Mouse (Mus musculus) colon, adult 2 months (tissue): Measurements from ENCODE around the gene Fahd1. TPM values are rescaled to one million over a fixed set of nuclear protein-coding genes. Genes with fewer than 3 reads are reported as not detected.

Source experiments
- polyA plus RNA-seq: library from polyadenylated mRNA; depleted of rRNA; stranded (reverse); fragments of >200 nt; gene quantifications from 2 replicates; pipeline ENCODE4 v1.2.3, GENCODE M21; 2012; rRNA removed

The Fahd1 gene
- polyA plus RNA-seq = 34.9 and 43.1 TPM in 2 replicates

DNA sequence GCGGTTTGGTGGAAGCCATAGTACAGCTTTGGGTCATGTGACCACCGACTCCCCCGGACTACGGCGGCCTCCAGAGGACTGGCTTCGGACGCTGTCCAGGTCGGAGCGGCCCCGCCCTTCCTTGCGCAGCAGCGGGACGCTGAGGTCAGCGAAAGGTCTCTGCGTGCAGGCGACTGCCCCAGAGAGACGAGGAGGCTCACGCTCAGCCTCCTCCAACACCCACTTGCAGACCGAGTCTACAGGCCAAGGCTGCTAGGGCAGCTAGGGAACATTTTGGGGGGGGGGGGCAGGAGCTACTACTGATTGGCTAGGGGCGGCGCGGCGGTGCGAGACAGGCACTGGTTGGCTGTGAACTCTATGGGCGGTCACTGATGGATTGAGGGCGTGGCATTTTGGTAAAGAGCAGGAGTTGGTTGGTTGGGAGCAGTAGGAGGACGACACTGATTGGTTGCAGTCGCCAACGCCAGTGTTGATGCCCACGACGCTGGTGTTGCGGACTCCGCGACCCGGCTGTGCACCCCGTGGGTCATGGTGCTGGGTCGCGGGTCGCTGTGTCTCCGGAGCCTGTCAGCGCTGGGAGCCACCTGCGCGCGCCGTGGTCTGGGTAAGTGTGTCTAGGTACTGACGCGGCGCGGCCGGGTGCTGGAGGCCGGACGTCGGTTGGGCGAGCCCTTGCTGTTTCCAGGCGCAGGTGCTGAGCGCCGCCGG, at the start of gene Fahd1:
Gene Fahd1, minus strand, starts transcription at position 300 of the 708 bp plus-strand sequence.

DNA sequence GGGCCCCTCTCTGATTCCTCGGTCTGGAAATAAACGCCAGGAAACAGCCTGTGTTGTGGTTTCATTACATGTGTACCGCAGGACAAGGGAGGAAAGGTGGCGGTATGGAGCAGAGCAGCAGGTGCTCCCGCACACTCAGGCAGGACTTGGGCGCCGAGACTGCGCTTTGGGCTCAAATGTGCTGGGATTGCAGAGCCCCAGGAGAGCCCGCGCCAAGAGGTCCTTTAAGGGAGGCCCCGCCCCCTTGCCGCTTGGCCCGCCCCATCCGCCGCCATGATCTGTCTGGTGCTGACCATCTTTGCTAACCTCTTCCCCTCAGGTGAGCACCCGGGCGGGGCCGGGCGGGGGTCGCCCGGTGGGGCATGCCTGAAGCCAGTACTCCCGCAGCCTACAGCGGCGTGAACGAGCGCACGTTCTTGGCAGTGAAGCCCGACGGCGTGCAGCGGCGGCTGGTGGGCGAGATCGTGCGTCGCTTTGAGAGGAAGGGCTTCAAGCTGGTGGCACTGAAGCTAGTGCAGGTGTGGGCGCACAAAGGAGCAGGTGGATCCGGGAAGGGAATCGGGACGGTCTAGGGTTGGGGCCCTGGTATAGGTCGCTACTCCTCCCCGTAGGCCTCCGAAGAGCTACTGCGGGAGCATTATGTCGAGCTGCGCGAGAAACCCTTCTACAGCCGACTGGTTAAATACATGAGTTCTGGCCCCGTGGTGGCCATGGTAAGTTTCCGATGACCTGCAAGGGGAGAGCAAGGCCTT, 46.3 kb upstream of the Fahd1 start, which contains the start of gene Nme3:
Gene Nme3, plus strand, starts transcription at position 260 of the 752 bp plus-strand sequence.

DNA sequence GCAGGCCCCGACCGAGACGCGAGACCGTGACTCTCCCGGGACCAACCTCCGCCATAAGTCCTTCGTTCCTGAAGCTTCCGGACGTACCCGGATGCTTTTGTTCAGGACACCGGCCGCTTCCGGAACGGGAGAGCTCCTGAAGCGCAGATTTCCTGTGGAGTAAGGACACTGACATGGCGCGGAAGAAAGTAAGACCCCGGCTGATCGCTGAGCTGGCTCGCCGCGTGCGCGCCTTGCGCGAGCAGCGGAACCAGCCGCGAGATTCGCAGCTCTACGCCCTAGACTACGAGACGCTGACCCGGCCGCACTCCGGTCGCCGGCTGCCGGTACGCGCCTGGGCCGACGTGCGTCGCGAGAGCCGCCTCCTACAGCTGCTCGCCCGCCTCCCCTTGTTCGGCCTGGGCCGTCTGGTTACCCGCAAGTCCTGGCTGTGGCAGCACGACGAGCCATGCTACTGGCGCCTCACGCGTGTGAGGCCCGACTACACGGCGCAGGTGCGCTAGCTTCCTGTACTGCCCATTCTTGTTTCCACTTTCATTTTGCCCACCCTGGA, 44.9 kb upstream of the Fahd1 start, which contains the start of the genes Eme2 and Mrps34:
Gene Eme2, minus strand, starts transcription at position 93 of the 553 bp plus-strand sequence.
Gene Mrps34, plus strand, starts transcription at position 122 of the 553 bp plus-strand sequence.

DNA sequence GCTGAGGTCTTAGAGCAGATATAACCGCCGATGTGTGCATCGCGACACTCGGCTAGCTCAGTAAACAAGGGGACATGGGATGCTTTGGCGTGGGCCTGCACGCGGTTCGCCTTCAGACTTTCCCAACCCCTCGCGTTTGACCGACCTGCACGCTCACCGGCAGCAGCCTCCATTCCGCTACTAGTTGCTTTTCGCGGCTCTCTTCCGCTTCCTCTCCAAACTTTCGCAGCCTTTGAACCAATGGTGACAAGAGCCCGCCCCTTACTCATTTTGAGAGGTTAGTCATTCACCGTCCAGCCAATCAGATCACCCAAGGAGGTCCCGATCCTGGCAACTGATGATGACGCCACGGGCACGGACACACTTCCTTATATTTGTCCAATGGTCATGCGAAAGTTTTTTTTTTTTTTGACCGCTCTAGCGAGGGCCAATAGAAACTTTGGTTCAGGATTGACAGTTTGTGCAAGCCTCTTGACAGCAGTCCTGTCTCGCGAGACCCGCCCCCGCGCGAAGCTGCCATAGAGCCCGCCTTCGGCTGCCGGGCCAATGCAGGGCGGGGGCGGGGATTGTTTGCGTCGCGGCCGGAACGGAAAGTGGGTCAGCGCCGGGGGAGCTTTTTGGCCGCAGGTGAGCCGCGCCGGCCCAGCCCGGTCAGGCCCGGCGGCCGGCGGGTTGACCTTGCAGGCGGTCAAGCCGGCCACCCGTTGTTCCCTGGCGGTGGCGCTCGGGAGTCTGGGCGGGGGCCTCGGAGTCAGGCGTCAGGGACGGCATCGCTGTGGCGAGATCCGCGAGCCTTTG, 36.2 kb upstream of the Fahd1 start, which contains the start of the genes Nubp2 and Spsb3:
Gene Nubp2, minus strand, starts transcription at position 216 of the 798 bp plus-strand sequence.
Gene Spsb3, plus strand, starts transcription at position 510 of the 798 bp plus-strand sequence.

DNA sequence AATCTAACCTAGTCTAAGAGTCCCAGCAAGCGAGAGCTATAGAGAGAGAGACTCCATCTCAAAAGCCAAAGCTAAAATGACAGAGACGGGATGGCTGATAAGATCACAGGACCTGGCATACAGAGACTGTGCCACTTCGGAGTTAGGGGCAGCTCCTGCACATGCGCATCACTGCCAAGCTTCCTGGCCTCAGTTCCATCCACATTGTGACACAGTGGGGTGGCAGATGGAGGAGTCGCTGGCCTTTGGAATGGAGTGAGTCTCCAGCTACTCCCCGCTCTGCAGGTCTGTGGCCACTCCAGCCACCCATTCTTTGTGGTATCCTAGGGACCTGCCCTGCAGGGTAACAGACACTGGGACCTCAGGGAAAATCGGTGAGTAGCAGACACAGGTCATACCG, 15.6 kb upstream of the Fahd1 start, which contains the start of gene Igfals:
Gene Igfals, plus strand, starts transcription at position 222 of the 400 bp plus-strand sequence.

DNA sequence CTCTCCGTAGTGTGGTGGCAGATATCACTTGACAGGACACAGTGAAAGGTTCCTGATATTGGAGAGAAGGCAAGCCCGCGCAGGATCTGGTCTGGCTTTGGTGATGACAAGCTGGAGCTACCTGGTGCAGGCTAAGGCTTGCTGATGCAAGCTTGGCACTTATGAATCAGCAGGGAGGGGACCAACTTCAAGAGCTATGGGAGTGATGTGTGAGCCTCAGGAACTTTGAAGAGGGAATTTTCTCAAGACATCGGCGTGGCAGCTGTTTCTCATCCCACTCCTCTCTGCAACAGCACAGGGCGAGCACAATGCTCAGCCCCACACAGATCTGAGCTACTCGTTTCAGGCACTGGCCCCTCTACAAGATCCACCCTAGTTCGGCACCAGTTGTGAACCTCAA, 10.3 kb downstream of the Fahd1 start, which contains the start of gene Hagh:
Gene Hagh, plus strand, starts transcription at position 302 of the 400 bp plus-strand sequence.

DNA sequence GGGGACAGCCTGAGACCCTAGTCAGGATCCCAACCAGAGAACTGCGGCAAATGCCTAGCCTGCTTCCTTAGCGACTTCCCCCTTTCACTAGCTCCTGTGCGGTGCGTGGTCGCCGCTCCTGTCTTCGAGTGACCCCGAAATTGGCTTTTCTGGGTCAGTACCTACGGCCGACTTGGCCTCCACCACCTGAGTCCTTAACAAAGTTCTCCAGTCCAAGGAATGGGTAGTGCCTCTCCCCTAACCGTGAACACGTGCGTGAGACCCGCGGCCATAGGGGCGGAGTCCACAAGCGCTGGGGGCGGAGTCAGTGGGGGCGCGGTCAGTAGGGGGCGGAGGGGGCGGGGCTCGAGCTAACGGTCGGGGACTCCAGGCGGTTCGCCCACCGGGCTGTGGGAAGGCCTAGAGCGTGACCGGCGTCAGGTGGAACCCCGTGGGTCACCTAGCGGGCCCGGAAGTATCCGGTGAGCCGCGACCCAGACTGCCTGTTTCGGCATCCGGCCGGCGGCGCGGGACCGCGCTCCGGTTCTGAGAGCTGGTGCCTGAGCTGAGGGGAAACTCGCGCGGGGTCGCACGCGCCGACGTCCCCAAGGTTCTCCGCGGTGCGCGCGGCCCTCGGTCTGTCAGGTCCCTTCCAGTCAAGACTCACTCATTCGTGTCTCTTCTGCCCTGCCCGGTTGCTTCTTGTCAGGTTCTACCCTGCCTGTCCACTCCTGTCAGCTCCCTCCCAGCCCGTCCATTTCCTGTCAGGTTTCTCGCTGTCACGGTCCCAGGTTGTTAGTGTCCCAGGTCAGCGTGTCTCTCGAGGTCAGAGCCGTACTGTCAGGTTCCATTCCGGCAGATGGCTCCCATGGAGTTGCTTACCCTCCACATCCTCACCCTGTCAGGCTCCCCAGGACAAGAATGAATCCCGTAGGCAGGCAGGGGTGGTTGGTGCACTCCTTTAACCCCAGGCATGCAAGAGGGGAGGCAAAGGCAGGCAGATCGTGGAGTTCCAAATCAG, 45.9 kb downstream of the Fahd1 start, which contains the start of gene Meiob:
Gene Meiob, plus strand, starts transcription at position 338 of the 1,000 bp plus-strand sequence.

Other genes with a start within 250 kb of the Fahd1 start
- gene Tsc2, start 217.7 kb downstream of the Fahd1 start, polyA plus RNA-seq = 126 and 137 TPM in 2 replicates
- 8.2 and 8.6 TPM in 2 replicates for gene Nthl1, start 217.7 kb downstream of the Fahd1 start, polyA plus RNA-seq
- 81.0 and 93.6 TPM in 2 replicates for gene Slc9a3r2, start 200.0 kb downstream of the Fahd1 start, polyA plus RNA-seq
- gene Npw, start 191.9 kb downstream of the Fahd1 start, polyA plus RNA-seq = 0.44 and 0.66 TPM in 2 replicates
- 124 and 127 TPM in 2 replicates for gene Zfp598, start 180.7 kb downstream of the Fahd1 start, polyA plus RNA-seq
- 4.1 and 4.6 TPM in 2 replicates for gene Syngr3, start 160.4 kb downstream of the Fahd1 start, polyA plus RNA-seq
- gene Gfer, start 154.2 kb downstream of the Fahd1 start, polyA plus RNA-seq = 59.1 and 69.9 TPM in 2 replicates
- gene Noxo1, start 154.1 kb downstream of the Fahd1 start, polyA plus RNA-seq = 235 and 246 TPM in 2 replicates
- 43.3 and 49.1 TPM in 2 replicates for gene Tbl3, start 142.7 kb downstream of the Fahd1 start, polyA plus RNA-seq
- not detected in 2 replicates for gene Rnf151, start 132.3 kb downstream of the Fahd1 start, polyA plus RNA-seq
- gene Rps2, start 132.2 kb downstream of the Fahd1 start, polyA plus RNA-seq = 3,267 and 3,407 TPM in 2 replicates
- 285 and 351 TPM in 2 replicates for gene Ndufb10, start 125.9 kb downstream of the Fahd1 start, polyA plus RNA-seq
- gene Rpl3l, start 122.5 kb downstream of the Fahd1 start, polyA plus RNA-seq = 0.10 and 0.13 TPM in 2 replicates
- 91.4 and 133 TPM in 2 replicates for gene Msrb1, start 113.7 kb downstream of the Fahd1 start, polyA plus RNA-seq
- gene Hs3st6, start 97.4 kb downstream of the Fahd1 start, polyA plus RNA-seq = 0.24 and 0.30 TPM in 2 replicates
- gene Meiob, start 46.1 kb downstream of the Fahd1 start, polyA plus RNA-seq = not detected in 2 replicates
- 165 and 180 TPM in 2 replicates for gene Hagh, start 10.2 kb downstream of the Fahd1 start, polyA plus RNA-seq
- gene Igfals, start 15.6 kb upstream of the Fahd1 start, polyA plus RNA-seq = 4.1 and 4.8 TPM in 2 replicates
- gene Nubp2, start 36.0 kb upstream of the Fahd1 start, polyA plus RNA-seq = 28.4 and 29.3 TPM in 2 replicates
- 112 and 128 TPM in 2 replicates for gene Spsb3, start 36.3 kb upstream of the Fahd1 start, polyA plus RNA-seq
- gene Eme2, start 44.7 kb upstream of the Fahd1 start, polyA plus RNA-seq = 40.2 and 43.2 TPM in 2 replicates
- gene Mrps34, start 44.8 kb upstream of the Fahd1 start, polyA plus RNA-seq = 233 and 246 TPM in 2 replicates
- 66.8 and 90.4 TPM in 2 replicates for gene Nme3, start 46.1 kb upstream of the Fahd1 start, polyA plus RNA-seq
- 75.9 and 79.6 TPM in 2 replicates for gene Mapk8ip3, start 86.6 kb upstream of the Fahd1 start, polyA plus RNA-seq
- 11.4 and 19.2 TPM in 2 replicates for gene Jpt2, start 110.3 kb upstream of the Fahd1 start, polyA plus RNA-seq
- 13.7 and 13.8 TPM in 2 replicates for gene Cramp1l, start 165.4 kb upstream of the Fahd1 start, polyA plus RNA-seq
- 9.6 and 10.6 TPM in 2 replicates for gene Ift140, start 165.7 kb upstream of the Fahd1 start, polyA plus RNA-seq
- gene Tmem204, start 233.2 kb upstream of the Fahd1 start, polyA plus RNA-seq = 22.1 and 24.6 TPM in 2 replicates